Comparison of ENCODE assay signal across 24 mouse cellular contexts in genomic region chr2:59761183-59761582, GRCm38 (mm10).
DNase-seq lines count a peak whose midpoint lies in the region; ATAC-seq and TF ChIP-seq lines count a peak whose summit lies in the region.
"Had no signal": no experiment of that assay in that cellular context is flagged by ENCODE, and none has a peak within 500 bp of the region (broad histone marks: within the 10 kb centered on the region; RNA-seq: fewer than 3 reads in every experiment).

No protein-coding gene starts in this region.

- no peak for TF ChIP-seq POLR2A in kidney, adult 2 months (IDR thresholded peaks at IDR 0.05; ENCODE audit: low read depth, low read length)

- WGBS in forebrain, embryonic 14.5 days = 21% methylated on average over 12 of the region's 12 CpGs
- 23% methylated on average over 12 of the region's 12 CpGs for WGBS in forebrain, embryonic 15.5 days
- 49% methylated on average over 12 of the region's 12 CpGs for WGBS in kidney, adult 2 months

- TF ChIP-seq CTCF in kidney, adult 2 months (conservative IDR thresholded peaks at IDR 0.05; ENCODE audit: insufficient read depth, insufficient read length, low read depth, low read length) = no peak

- no peak overlapping the region for H3K4me2 ChIP-seq in forebrain, embryonic 14.5 days (ENCODE audit: low read length)
- H3K4me2 ChIP-seq in forebrain, embryonic 15.5 days (replicated peaks) = no peak overlapping the region
- H3K4me2 ChIP-seq: embryonic facial prominence, embryonic 13.5 days; embryonic facial prominence, embryonic 15.5 days; forebrain, embryonic 12.5 days had no signal

- H3K27me3 ChIP-seq in forebrain, embryonic 14.5 days (replicated peaks; ENCODE audit: control insufficient read depth, insufficient read depth, low read length) = no peaks in the 10 kb centered on the region
- no peaks in the 10 kb centered on the region for H3K27me3 ChIP-seq in forebrain, embryonic 15.5 days
- H3K27me3 ChIP-seq in kidney, adult 2 months (replicated peaks; ENCODE audit: control insufficient read depth, insufficient read depth, low read length) = no peaks in the 10 kb centered on the region
- H3K27me3 ChIP-seq: CH12.LX; embryonic facial prominence, embryonic 13.5 days; embryonic facial prominence, embryonic 15.5 days; forebrain, embryonic 12.5 days had no signal

- no peak for ATAC-seq in forebrain, embryonic 14.5 days
- no peak for ATAC-seq in forebrain, embryonic 15.5 days (replicated peaks)
- ATAC-seq: CD4-positive, CD25-positive, alpha-beta regulatory T cell, adult 4 months; forebrain, embryonic 16.5 days had no signal

- H3K4me3 ChIP-seq in forebrain, embryonic 14.5 days (ENCODE audit: low read depth, low read length) = no peak overlapping the region
- no peak overlapping the region for H3K4me3 ChIP-seq in forebrain, embryonic 15.5 days
- H3K4me3 ChIP-seq in kidney, adult 2 months (ENCODE audit: insufficient read depth, low read depth, low read length) = no peak overlapping the region
- H3K4me3 ChIP-seq: embryonic facial prominence, embryonic 13.5 days; embryonic facial prominence, embryonic 15.5 days; erythroblast, embryonic 14.5 days; forebrain, embryonic 10.5 days; forebrain, embryonic 12.5 days had no signal

- no peak overlapping the region for H3K27ac ChIP-seq in forebrain, embryonic 14.5 days (ENCODE audit: low read depth, low read length)
- H3K27ac ChIP-seq in forebrain, embryonic 15.5 days (replicated peaks) = no peak overlapping the region
- peak overlapping the region; percentile 24; the same call in 1 of the 2 replicates for H3K27ac ChIP-seq in kidney, adult 2 months (ENCODE audit: insufficient read depth, low read depth, low read length)
- H3K27ac ChIP-seq: embryonic facial prominence, embryonic 13.5 days; embryonic facial prominence, embryonic 15.5 days; forebrain, embryonic 10.5 days; forebrain, embryonic 12.5 days had no signal

- no peak overlapping the region for H3K9ac ChIP-seq in forebrain, embryonic 14.5 days (ENCODE audit: low read length)
- H3K9ac ChIP-seq in forebrain, embryonic 15.5 days (replicated peaks) = no peak overlapping the region
- H3K9ac ChIP-seq: embryonic facial prominence, embryonic 13.5 days; embryonic facial prominence, embryonic 15.5 days; forebrain, embryonic 12.5 days had no signal

- H3K36me3 ChIP-seq in forebrain, embryonic 14.5 days (ENCODE audit: control insufficient read depth, insufficient read depth, low read length) = no peaks in the 10 kb centered on the region
- H3K36me3 ChIP-seq in forebrain, embryonic 15.5 days = no peaks in the 10 kb centered on the region
- no peaks in the 10 kb centered on the region; the same call in 1 of the 2 replicates for H3K36me3 ChIP-seq in kidney, adult 2 months (ENCODE audit: control insufficient read depth, insufficient read depth, low read length)
- H3K36me3 ChIP-seq: G1E had no signal

- no peaks in the 10 kb centered on the region for H3K9me3 ChIP-seq in forebrain, embryonic 14.5 days (replicated peaks; ENCODE audit: control insufficient read depth, low read length)
- H3K9me3 ChIP-seq in forebrain, embryonic 15.5 days = no peaks in the 10 kb centered on the region
- H3K9me3 ChIP-seq: embryonic facial prominence, embryonic 13.5 days; embryonic facial prominence, embryonic 15.5 days; forebrain, embryonic 10.5 days; forebrain, embryonic 12.5 days; G1E had no signal

- peak; percentile 32 for DNase-seq in forebrain, embryonic 14.5 days (ENCODE audit: low spot score)
- DNase-seq in kidney, adult 2 months = no peak
- no peak for DNase-seq in kidney, postnatal 36 days
- DNase-seq in retina, postnatal 1 day = peak; percentile 50
- DNase-seq in left cerebral cortex, adult 18-20 months (ENCODE audit: low spot score in 2 of 2) = no peak
- DNase-seq: adrenal gland, adult 2 months; adrenal gland, postnatal 25 days; B cell, adult 2 months; cerebellum, adult 11 months; cerebellum, adult 18-20 months; cerebellum, adult 8-10 months; cerebellum, adult 9-11 months; cerebellum, postnatal 36 days; embryo, embryonic 11 days had no signal

- peaks cover 4% of the 10 kb centered on the region; the same call in 1 of the 2 replicates for H3K4me1 ChIP-seq in forebrain, embryonic 14.5 days (ENCODE audit: control insufficient read depth, insufficient read depth, low read length)
- peaks cover 20% of the 10 kb centered on the region for H3K4me1 ChIP-seq in forebrain, embryonic 15.5 days
- peaks cover 6% of the 10 kb centered on the region; the same call in 1 of the 2 replicates for H3K4me1 ChIP-seq in kidney, adult 2 months (ENCODE audit: control insufficient read depth, insufficient read depth, low read length)

Comparison
In these comparisons a context has a peak if more than half of its experiments do, and no peak if none do; other contexts are left out.
1. DNase-seq: peak in forebrain, embryonic 14.5 days (single experiment) and retina, postnatal 1 day (single experiment); none in kidney, adult 2 months (single experiment), kidney, postnatal 36 days (0 of 2) and left cerebral cortex, adult 18-20 months (0 of 2).